Mouse (Mus musculus) spleen, embryonic (tissue): ENCODE measurements at regions not wholly inside any gene's neighbourhood (a gene's known extent, or its start where the extent isn't known, plus 50 kb on each side); places are given as distances from the start of the nearest gene placed in this dataset.

Source experiments
- CTCF ChIA-PET: fragments of 350-600 bp; sonication (Branson Sonifier 250); formaldehyde crosslinking; loops from one replicate; lab custom pipeline; 2022; lab: Charles Lee

GRCm38 (mm10) chr12:119028161-119028560 is 61.9 kb upstream of the Abcb5 start:
- CTCF ChIA-PET, result interaction anchor here (0.7 kb wide), 1 partner anchor 919 kb away, joined by 3 read pairs; no protein-coding TSS in a partner anchor

DNA sequence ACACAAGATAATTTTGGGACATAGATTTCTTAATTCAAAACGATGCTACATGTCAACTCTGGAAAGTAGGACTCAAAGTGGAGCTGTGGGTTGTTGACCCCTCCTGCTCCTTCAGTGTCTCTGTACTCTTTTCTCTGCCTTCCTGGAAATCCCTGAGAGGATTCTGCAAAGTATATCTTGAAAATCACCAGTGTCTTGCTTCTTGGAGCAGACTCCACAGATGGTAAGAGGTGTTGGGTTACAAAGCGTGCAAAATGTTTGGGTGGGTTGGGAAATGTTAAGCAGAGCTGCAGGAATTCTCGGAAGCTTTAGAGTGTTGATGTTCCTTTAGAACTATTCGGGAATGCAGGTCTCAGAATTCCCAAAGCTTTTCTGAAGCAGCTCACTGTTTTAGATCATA is 61.5 kb upstream of the Abcb5 start:
- CTCF ChIA-PET, result interaction anchor here (0.7 kb wide), 1 partner anchor 920 kb away, joined by 3 read pairs; no protein-coding TSS in a partner anchor

- CTCF ChIA-PET, result no interaction called here
These were observed 60.1 kb upstream of the Abcb5 start for GRCm38 (mm10) chr12:119026311-119026710.

- CTCF ChIA-PET, result no interaction called here
These were observed 57.8 kb upstream of the Abcb5 start for GRCm38 (mm10) chr12:119024063-119024462.
